Mouse (Mus musculus) natural killer cell, adult 2 months (primary cell): ENCODE data around the gene Iqcb1.

Source experiments
- DNase-seq, 2 experiments: peaks; one replicate each; pipeline ENCODE4 v3.0.0; 2022; ENCODE audit warnings: low spot score in 2 of 2

Iqcb1 gene

GRCm38 (mm10) chr16:36875276-36875851 is 47.2 kb downstream of the Iqcb1 start:
- no peak for DNase-seq

- peak; percentile 15 to 50 for DNase-seq
These were observed 49.1 kb downstream of the Iqcb1 start for GRCm38 (mm10) chr16:36877316-36877715.

GRCm38 (mm10) chr16:36882737-36883343 is 54.7 kb downstream of the Iqcb1 start:
- DNase-seq, result no peak

- DNase-seq, result peak in 1 of 2 experiments; percentile 35
These were observed 56.7 kb downstream of the Iqcb1 start for GRCm38 (mm10) chr16:36884881-36885280.

GRCm38 (mm10) chr16:36885912-36886311 is 57.7 kb downstream of the Iqcb1 start:
- no peak for DNase-seq

GRCm38 (mm10) chr16:36887546-36887945 is 59.4 kb downstream of the Iqcb1 start:
- no peak for DNase-seq

GRCm38 (mm10) chr16:36890559-36890958 is 62.4 kb downstream of the Iqcb1 start:
- DNase-seq, result no peak

GRCm38 (mm10) chr16:36891415-36891814 is 63.2 kb downstream of the Iqcb1 start:
- no peak for DNase-seq

- no peak for DNase-seq
These were observed 65.1 kb downstream of the Iqcb1 start for GRCm38 (mm10) chr16:36893317-36893716.

- DNase-seq, result no peak
These were observed 68.5 kb downstream of the Iqcb1 start for GRCm38 (mm10) chr16:36896712-36897111.

- DNase-seq, result no peak
These were observed 75.0 kb downstream of the Iqcb1 start for GRCm38 (mm10) chr16:36903156-36903555.

- DNase-seq, result no peak
These were observed 83.7 kb downstream of the Iqcb1 start for GRCm38 (mm10) chr16:36911909-36912308.

- DNase-seq, result no peak
These were observed 84.1 kb downstream of the Iqcb1 start for GRCm38 (mm10) chr16:36912311-36912710.

- DNase-seq, result no peak
These were observed 86.0 kb downstream of the Iqcb1 start for GRCm38 (mm10) chr16:36914195-36914594.

GRCm38 (mm10) chr16:36918505-36918904 is 90.3 kb downstream of the Iqcb1 start:
- DNase-seq, result no peak

GRCm38 (mm10) chr16:36920410-36920809 is 92.2 kb downstream of the Iqcb1 start:
- DNase-seq, result no peak

- DNase-seq, result no peak
These were observed 93.0 kb downstream of the Iqcb1 start for GRCm38 (mm10) chr16:36921067-36921613.

GRCm38 (mm10) chr16:36921980-36922379 is 93.8 kb downstream of the Iqcb1 start:
- no peak for DNase-seq
